Mouse (Mus musculus): ENCODE measurements around the gene Glmn.

- no peak for TF ChIP-seq POLR2A (IDR thresholded peaks at IDR 0.05; ENCODE audit: borderline replicate concordance, insufficient read depth, low read length)
- TF ChIP-seq CTCF (IDR thresholded peaks at IDR 0.05; ENCODE audit: borderline replicate concordance, insufficient read depth, low read depth, low read length), result no peak
These were observed 90.4 kb downstream of the Glmn start, which contains the start of gene Gm42669 for GRCm38 (mm10) chr5:107507321-107507720.
